Mouse (Mus musculus) ES-Bruce4 (cell line): ENCODE measurements at regions not wholly inside any gene's neighbourhood (a gene's known extent, or its start where the extent isn't known, plus 50 kb on each side); places are given as distances from the start of the nearest gene placed in this dataset.

ENCODE experiments used
- CTCF ChIP-seq: IDR thresholded peaks from one replicate; pipeline ENCODE4 v1.8.1; 2011; ENCODE audit warnings: low read depth, low read length
- EP300 ChIP-seq: IDR thresholded peaks from 2 replicates; pipeline ENCODE4 v1.6.1; 2011; ENCODE audit warnings: low read depth, low read length; ENCODE audit not compliant: insufficient read depth
- POLR2A ChIP-seq: IDR thresholded peaks from one replicate; pipeline ENCODE4 v1.8.1; 2011; ENCODE audit warnings: low read length; ENCODE audit not compliant: insufficient read depth

GRCm38 (mm10) chrX:99574441-99575103 is 103.5 kb upstream of the Pja1 start:
- no peak for TF ChIP-seq CTCF
- TF ChIP-seq EP300, result no peak
- no peak for TF ChIP-seq POLR2A
